Mouse (Mus musculus) layer of hippocampus, postnatal 25 days (tissue): ENCODE results near the gene Il4ra. TPM values are rescaled to one million over a fixed set of nuclear protein-coding genes. Genes with fewer than 3 reads are reported as not detected.

Experiments
- DNase-seq, 2 experiments: peaks; one replicate each; pipeline ENCODE4 v3.0.0; 2022; ENCODE audit warnings: mixed read lengths in 2 of 2, low spot score in 1 of 2; ENCODE audit errors: extremely low spot score in 1 of 2
- total RNA-seq, 2 experiments: library from RNA; stranded (reverse); gene quantifications; 2 replicates each; pipeline ENCODE4 v1.2.3; 2021

Il4ra gene
- total RNA-seq, 2 experiments from 2014 or later: 3.7 to 4.6 TPM

GRCm38 (mm10) chr7:125620077-125620476, 68.2 kb downstream of the Il4ra start:
- DNase-seq: no peak

GRCm38 (mm10) chr7:125622741-125623685, 71.1 kb downstream of the Il4ra start:
- no peak for DNase-seq

GRCm38 (mm10) chr7:125625219-125625618, 73.3 kb downstream of the Il4ra start:
- no peak for DNase-seq

GRCm38 (mm10) chr7:125625829-125626228, 73.9 kb downstream of the Il4ra start:
- no peak for DNase-seq

Other genes with a start within 250 kb of the Il4ra start
- gene Kdm8, start 107.4 kb upstream of the Il4ra start, total RNA-seq: 1 to 10 TPM; 3.9 to 5.6 TPM
- 10 to 100 TPM; 16.6 to 18.1 TPM for gene Nsmce1, start 60.5 kb upstream of the Il4ra start, total RNA-seq
- 1 to 10 TPM in 1 of 2 experiments, under 1 TPM in 1; 0.89 to 1.1 TPM for gene Il21r, start 51.3 kb downstream of the Il4ra start, total RNA-seq
- 100 to 1,000 TPM; 108 to 112 TPM for gene Gtf3c1, start 155.7 kb downstream of the Il4ra start, total RNA-seq
- 10 to 100 TPM; 27.1 to 29.4 TPM for gene D430042O09Rik, start 155.8 kb downstream of the Il4ra start, total RNA-seq